Mouse (Mus musculus): ENCODE measurements at regions not wholly inside any gene's neighbourhood (a gene's known extent, or its start where the extent isn't known, plus 50 kb on each side); places are given as distances from the start of the nearest gene placed in this dataset.
"Not testable (repeated sequence)": the region's sequence is repeated elsewhere in the genome, so short reads cannot be mapped to it uniquely, and the experiment has no call there.

GRCm38 (mm10) chr13:118055546-118055945 is 330.9 kb upstream of the B430218F22Rik start:
- H3K9ac ChIP-seq (ENCODE audit: control insufficient read depth, low read depth, low read length, poor library complexity, severe bottlenecking); H3K27ac ChIP-seq (ENCODE audit: control insufficient read depth, low read depth, low read length); H3K79me2 ChIP-seq (ENCODE audit: control insufficient read depth, insufficient read depth, low read length, poor library complexity); H3K27me3 ChIP-seq (ENCODE audit: control insufficient read depth in 1 of 2, insufficient read depth in 2 of 2, low read length in 2 of 2); H3K4me1 ChIP-seq (ENCODE audit: control insufficient read depth in 1 of 2, insufficient read depth in 2 of 2, low read length in 2 of 2); H3K9me3 ChIP-seq (replicated peaks; ENCODE audit: insufficient read depth, low read length); H3K36me3 ChIP-seq (ENCODE audit: control insufficient read depth in 1 of 2, insufficient read depth in 2 of 2, low read length in 2 of 2); DNase-seq (ENCODE audit: low read depth, low spot score); H3K4me3 ChIP-seq (ENCODE audit: control insufficient read depth in 1 of 2, insufficient read depth in 1 of 2, low read depth in 2 of 2, low read length in 2 of 2): not testable (repeated sequence)

DNA sequence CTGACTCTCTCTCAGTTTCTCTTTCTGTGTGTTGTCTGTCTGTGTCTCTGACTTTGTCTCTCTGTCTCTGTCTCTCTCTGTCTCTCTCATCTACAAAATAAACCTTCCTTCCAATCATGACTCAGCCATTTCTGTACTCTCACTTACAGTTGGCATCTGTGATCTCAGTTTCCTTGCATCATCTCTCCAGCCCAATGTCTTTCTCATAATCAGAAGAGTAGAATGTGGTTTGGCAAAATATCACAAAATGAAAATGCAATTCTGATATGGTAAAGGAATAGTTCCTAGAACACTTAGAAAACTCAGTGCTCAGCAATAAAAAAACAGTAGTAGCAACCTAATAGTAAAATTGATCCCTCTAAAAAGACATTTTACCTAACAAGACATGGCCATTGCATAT is 320.9 kb upstream of the B430218F22Rik start:
- H3K9me3 ChIP-seq (replicated peaks; ENCODE audit: insufficient read depth, low read length), result no peaks in the 10 kb centered on the region
- H3K27ac ChIP-seq (ENCODE audit: control insufficient read depth, low read depth, low read length), result no peak overlapping the region
- H3K79me2 ChIP-seq (ENCODE audit: control insufficient read depth, insufficient read depth, low read length, poor library complexity), result no peaks in the 10 kb centered on the region
- DNase-seq (ENCODE audit: low read depth, low spot score), result peak; percentile 2
- no peaks in the 10 kb centered on the region for H3K36me3 ChIP-seq (ENCODE audit: control insufficient read depth in 1 of 2, insufficient read depth in 2 of 2, low read length in 2 of 2)
- no peaks in the 10 kb centered on the region for H3K27me3 ChIP-seq (ENCODE audit: control insufficient read depth in 1 of 2, insufficient read depth in 2 of 2, low read length in 2 of 2)
- H3K4me3 ChIP-seq (ENCODE audit: control insufficient read depth in 1 of 2, insufficient read depth in 1 of 2, low read depth in 2 of 2, low read length in 2 of 2), result no peak overlapping the region
- no peaks in the 10 kb centered on the region for H3K4me1 ChIP-seq (ENCODE audit: control insufficient read depth in 1 of 2, insufficient read depth in 2 of 2, low read length in 2 of 2)
- no peak overlapping the region for H3K9ac ChIP-seq (ENCODE audit: control insufficient read depth, low read depth, low read length, poor library complexity, severe bottlenecking)
- TF ChIP-seq EP300 (IDR thresholded peaks at IDR 0.05; ENCODE audit: low read depth in 1 of 2, low read length in 2 of 2) (peak in 1 of 2 experiments; percentile 56; a peak in 1 of 4 replicates), MAX (IDR thresholded peaks at IDR 0.05; ENCODE audit: low read length) (no peak), POLR2AphosphoS2 (IDR thresholded peaks at IDR 0.05; ENCODE audit: low read length) (no peak), JUND (IDR thresholded peaks at IDR 0.05; ENCODE audit: low read depth, low read length) (no peak), HCFC1 (IDR thresholded peaks at IDR 0.05; ENCODE audit: low read depth, low read length) (no peak), ETS1 (IDR thresholded peaks at IDR 0.05; ENCODE audit: low read depth, low read length) (peak; percentile 55; the same call in 1 of the 2 replicates), MEF2A (IDR thresholded peaks at IDR 0.05; ENCODE audit: extremely low read depth, insufficient replicate concordance, low read depth, low read length, poor library complexity, severe bottlenecking) (no peak)

DNA sequence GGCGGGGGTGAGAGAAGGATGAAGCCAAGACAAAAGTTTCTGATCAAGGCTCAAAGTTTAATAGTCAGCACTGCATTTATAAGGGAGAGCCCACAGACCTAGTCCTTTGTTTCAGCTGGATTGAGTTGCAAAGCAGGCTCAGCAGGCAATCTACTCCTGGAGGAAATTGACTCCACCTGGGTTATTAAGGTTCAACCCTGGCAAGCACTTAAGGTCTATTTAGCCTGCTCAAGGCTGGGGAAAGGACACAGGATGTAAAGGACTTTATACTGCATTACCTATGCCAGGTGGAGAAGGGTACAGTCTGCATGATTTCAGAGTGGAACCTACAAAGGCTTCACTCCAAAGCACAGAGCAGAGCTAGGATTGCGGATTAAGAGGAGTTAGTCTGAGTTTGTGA is 318.4 kb upstream of the B430218F22Rik start:
- H3K27me3 ChIP-seq (ENCODE audit: control insufficient read depth in 1 of 2, insufficient read depth in 2 of 2, low read length in 2 of 2), result no peaks in the 10 kb centered on the region
- H3K4me3 ChIP-seq (ENCODE audit: control insufficient read depth in 1 of 2, insufficient read depth in 1 of 2, low read depth in 2 of 2, low read length in 2 of 2), result no peak overlapping the region
- no peaks in the 10 kb centered on the region for H3K4me1 ChIP-seq (ENCODE audit: control insufficient read depth in 1 of 2, insufficient read depth in 2 of 2, low read length in 2 of 2)
- no peak overlapping the region for H3K9ac ChIP-seq (ENCODE audit: control insufficient read depth, low read depth, low read length, poor library complexity, severe bottlenecking)
- no peaks in the 10 kb centered on the region for H3K9me3 ChIP-seq (replicated peaks; ENCODE audit: insufficient read depth, low read length)
- H3K36me3 ChIP-seq (ENCODE audit: control insufficient read depth in 1 of 2, insufficient read depth in 2 of 2, low read length in 2 of 2), result no peaks in the 10 kb centered on the region
- no peak for DNase-seq (ENCODE audit: low read depth, low spot score)
- TF ChIP-seq POLR2AphosphoS2 (IDR thresholded peaks at IDR 0.05; ENCODE audit: low read length) (no peak), CTCF (IDR thresholded peaks at IDR 0.05 in 2 of 3, conservative IDR thresholded peaks at IDR 0.05 in 1 of 3; ENCODE audit: control insufficient read depth in 1 of 3, insufficient read depth in 1 of 3, low read depth in 2 of 3, low read length in 3 of 3, poor library complexity in 1 of 3, severe bottlenecking in 1 of 3) (no peak), MXI1 (IDR thresholded peaks at IDR 0.05; ENCODE audit: low read depth, low read length) (no peak), JUND (IDR thresholded peaks at IDR 0.05; ENCODE audit: low read depth, low read length) (no peak), MAZ (IDR thresholded peaks at IDR 0.05; ENCODE audit: low read depth, low read length) (no peak), TAL1 (IDR thresholded peaks at IDR 0.05; ENCODE audit: low read length) (no peak)
- no peak overlapping the region for H3K27ac ChIP-seq (ENCODE audit: control insufficient read depth, low read depth, low read length)
- H3K79me2 ChIP-seq (ENCODE audit: control insufficient read depth, insufficient read depth, low read length, poor library complexity), result no peaks in the 10 kb centered on the region

All from MEL (cell line).